8 mouse cellular contexts compared by ENCODE assay signal in genomic region chr6:16359464-16359863, GRCm38 (mm10).
A peak's percentile ranks its signal among the peaks of the same experiment; 100 is the strongest.
DNase-seq lines count a peak whose midpoint lies in the region; ATAC-seq and TF ChIP-seq lines count a peak whose summit lies in the region.

No protein-coding gene starts in this region.

- intact Hi-C loops in heart, postnatal 14 days (cut with DNase I), result no loop called here

- no peaks in the 10 kb centered on the region for H3K4me1 ChIP-seq in heart, postnatal 0 days (ENCODE audit: control insufficient read depth, insufficient read depth)
- H3K4me1 ChIP-seq in embryonic facial prominence, embryonic 12.5 days, result no peaks in the 10 kb centered on the region
- H3K4me1 ChIP-seq in hindbrain, postnatal 0 days (ENCODE audit: insufficient read depth, low read length), result no peaks in the 10 kb centered on the region
- no peaks in the 10 kb centered on the region for H3K4me1 ChIP-seq in midbrain, embryonic 14.5 days (ENCODE audit: control insufficient read depth, insufficient read depth, low read length)

- no peak for TF ChIP-seq CTCF in heart, postnatal 0 days (IDR thresholded peaks at IDR 0.05; ENCODE audit: low read depth)
- no peak for TF ChIP-seq CTCF in hindbrain, postnatal 0 days (IDR thresholded peaks at IDR 0.05; ENCODE audit: low read depth)

- no peak for TF ChIP-seq EP300 in heart, postnatal 0 days (IDR thresholded peaks at IDR 0.05; ENCODE audit: low read depth)

- H3K9ac ChIP-seq in heart, postnatal 0 days (replicated peaks; ENCODE audit: low read depth, low read length), result no peak overlapping the region
- H3K9ac ChIP-seq in embryonic facial prominence, embryonic 12.5 days, result no peak overlapping the region
- H3K9ac ChIP-seq in hindbrain, postnatal 0 days (replicated peaks; ENCODE audit: low read length), result no peak overlapping the region
- no peak overlapping the region for H3K9ac ChIP-seq in midbrain, embryonic 14.5 days (replicated peaks; ENCODE audit: low read length)

- no peaks in the 10 kb centered on the region for H3K9me3 ChIP-seq in heart, postnatal 0 days (replicated peaks; ENCODE audit: control insufficient read depth, low read length)
- H3K9me3 ChIP-seq in embryonic facial prominence, embryonic 12.5 days, result no peaks in the 10 kb centered on the region
- H3K9me3 ChIP-seq in hindbrain, postnatal 0 days (ENCODE audit: low read length), result no peaks in the 10 kb centered on the region
- H3K9me3 ChIP-seq in midbrain, embryonic 14.5 days (ENCODE audit: control insufficient read depth, low read length), result no peaks in the 10 kb centered on the region

- ATAC-seq in heart, postnatal 0 days (ENCODE audit: insufficient read depth, low read depth), result no peak
- ATAC-seq in embryonic facial prominence, embryonic 12.5 days (ENCODE audit: insufficient number of reproducible peaks, insufficient read depth, low FRiP score, low TSS enrichment), result no peak
- ATAC-seq in hindbrain, postnatal 0 days, result no peak
- 0 out of 2 replicates have a peak, but pooled peaks have one; percentile 48 for ATAC-seq in midbrain, embryonic 14.5 days (ENCODE audit: low FRiP score, low TSS enrichment)

- peak overlapping the region; percentile 32; the same call in 1 of the 2 replicates for H3K4me3 ChIP-seq in heart, postnatal 0 days (ENCODE audit: low read depth, low read length)
- peak overlapping the region; percentile 27 for H3K4me3 ChIP-seq in embryonic facial prominence, embryonic 12.5 days
- H3K4me3 ChIP-seq in hindbrain, postnatal 0 days (ENCODE audit: low read length), result peak overlapping the region; percentile 22
- H3K4me3 ChIP-seq in midbrain, embryonic 14.5 days (replicated peaks; ENCODE audit: low read depth, low read length), result peak overlapping the region; percentile 23

- no peaks in the 10 kb centered on the region for H3K36me3 ChIP-seq in heart, postnatal 0 days (replicated peaks; ENCODE audit: control insufficient read depth, insufficient read depth, low read length)
- H3K36me3 ChIP-seq in embryonic facial prominence, embryonic 12.5 days, result no peaks in the 10 kb centered on the region
- H3K36me3 ChIP-seq in hindbrain, postnatal 0 days (ENCODE audit: insufficient read depth, low read length), result no peaks in the 10 kb centered on the region
- no peaks in the 10 kb centered on the region for H3K36me3 ChIP-seq in midbrain, embryonic 14.5 days (ENCODE audit: control insufficient read depth, insufficient read depth, low read length)

- no peak for DNase-seq in heart, postnatal 0 days (ENCODE audit: low spot score)
- DNase-seq in heart, postnatal 14 days, result no peak
- DNase-seq in hindbrain, postnatal 0 days (ENCODE audit: low spot score), result no peak
- DNase-seq in midbrain, embryonic 14.5 days, result no peak
- DNase-seq in cerebellum, postnatal 4 days (ENCODE audit: low spot score in 2 of 2), result no peak
- no peak for DNase-seq in right cerebral cortex, postnatal 25 days
- no peak for DNase-seq in gastrocnemius, adult 18-20 months (ENCODE audit: low spot score)

- 57% methylated on average over 7 of the region's 7 CpGs for WGBS in heart, postnatal 0 days
- WGBS in embryonic facial prominence, embryonic 12.5 days, result 91% methylated on average over 7 of the region's 7 CpGs
- WGBS in hindbrain, postnatal 0 days, result 65% methylated on average over 7 of the region's 7 CpGs
- WGBS in midbrain, embryonic 14.5 days, result 72% methylated on average over 7 of the region's 7 CpGs

- no peak overlapping the region for H3K27ac ChIP-seq in heart, postnatal 0 days (ENCODE audit: low read depth)
- no peak overlapping the region for H3K27ac ChIP-seq in embryonic facial prominence, embryonic 12.5 days
- no peak overlapping the region for H3K27ac ChIP-seq in hindbrain, postnatal 0 days
- no peak overlapping the region for H3K27ac ChIP-seq in midbrain, embryonic 14.5 days (replicated peaks; ENCODE audit: low read depth, low read length)

- peak overlapping the region; percentile 46 for H3K4me2 ChIP-seq in heart, postnatal 0 days (ENCODE audit: low read depth, low read length)
- H3K4me2 ChIP-seq in embryonic facial prominence, embryonic 12.5 days (replicated peaks), result peak overlapping the region; percentile 44
- peak overlapping the region; percentile 40; the same call in 1 of the 2 replicates for H3K4me2 ChIP-seq in hindbrain, postnatal 0 days (ENCODE audit: low read depth, low read length)
- H3K4me2 ChIP-seq in midbrain, embryonic 14.5 days (ENCODE audit: low read length), result peak overlapping the region; percentile 44

- H3K27me3 ChIP-seq in heart, postnatal 0 days (ENCODE audit: control insufficient read depth, insufficient read depth, low read length), result no peaks in the 10 kb centered on the region
- H3K27me3 ChIP-seq in embryonic facial prominence, embryonic 12.5 days, result no peaks in the 10 kb centered on the region
- no peaks in the 10 kb centered on the region for H3K27me3 ChIP-seq in hindbrain, postnatal 0 days (ENCODE audit: insufficient read depth, low read length)
- H3K27me3 ChIP-seq in midbrain, embryonic 14.5 days (ENCODE audit: control insufficient read depth, insufficient read depth, low read length), result no peaks in the 10 kb centered on the region
